Mouse (Mus musculus): ENCODE data around the gene Sox5. TPM values are rescaled to one million over a fixed set of nuclear protein-coding genes. Genes with fewer than 3 reads are reported as not detected.

The Sox5 gene
- total and polyA plus RNA-seq, 3 experiments = 0.08 to 0.47 (median 0.46) TPM

GRCm38 (mm10) chr6:144197209-144198119 lies 584.3 kb downstream of the Sox5 start:
- no peak overlapping the region for H3K4me2 ChIP-seq (ENCODE audit: insufficient read depth, low read depth, poor library complexity, severe bottlenecking)
- H3K4me3 ChIP-seq (replicated peaks in 1 of 3; ENCODE audit: low read depth in 2 of 3, low read length in 2 of 3, poor library complexity in 1 of 3) = no peak overlapping the region
- H3K27ac ChIP-seq (ENCODE audit: insufficient read depth, low read depth) = no peak overlapping the region
- dilution Hi-C loops (cut with MboI; ENCODE audit: extremely low pct_ligation_motif_present, extremely low pct_unique_long_range_greater_than_20kb, low sequenced_read_pairs) = no loop called here
- H3K27me3 ChIP-seq (replicated peaks) = no peaks in the 10 kb centered on the region
- H3K9ac ChIP-seq (ENCODE audit: insufficient read depth, low read depth) = no peak overlapping the region
- no peaks in the 10 kb centered on the region for H3K4me1 ChIP-seq (ENCODE audit: control insufficient read depth in 1 of 2, insufficient read depth in 2 of 2)
- H3K79me2 ChIP-seq (replicated peaks; ENCODE audit: control insufficient read depth, extremely low read depth, insufficient read depth, poor library complexity, severe bottlenecking) = no peaks in the 10 kb centered on the region
- in situ Hi-C loops (cut with MboI; ENCODE audit: low pct_ligation_motif_present, low pct_unique_long_range_greater_than_20kb, low sequenced_read_pairs) = no loop called here
- no peaks in the 10 kb centered on the region for H3K36me3 ChIP-seq (replicated peaks in 1 of 2; ENCODE audit: control insufficient read depth in 1 of 2, insufficient read depth in 1 of 2, low read length in 1 of 2)
- no peaks in the 10 kb centered on the region for H3K9me3 ChIP-seq (replicated peaks; ENCODE audit: low read length)
- TF ChIP-seq BHLHE40 (IDR thresholded peaks at IDR 0.05; ENCODE audit: low read depth, low read length) = no peak
- no peak for DNase-seq (ENCODE audit: extremely low read depth)

- dilution Hi-C loops (cut with MboI; ENCODE audit: extremely low pct_ligation_motif_present, extremely low pct_unique_long_range_greater_than_20kb, low sequenced_read_pairs) (no loop called here), in situ Hi-C loops (cut with MboI; ENCODE audit: low pct_ligation_motif_present, low pct_unique_long_range_greater_than_20kb, low sequenced_read_pairs) (no loop called here)
- Histone ChIP-seq H3K9ac (ENCODE audit: insufficient read depth, low read depth) (no peak overlapping the region), H3K79me2 (replicated peaks; ENCODE audit: control insufficient read depth, extremely low read depth, insufficient read depth, poor library complexity, severe bottlenecking) (no peaks in the 10 kb centered on the region), H3K9me3 (replicated peaks; ENCODE audit: low read length) (no peaks in the 10 kb centered on the region), H3K36me3 (replicated peaks in 1 of 2; ENCODE audit: control insufficient read depth in 1 of 2, insufficient read depth in 1 of 2, low read length in 1 of 2) (no peaks in the 10 kb centered on the region), H3K4me2 (ENCODE audit: insufficient read depth, low read depth, poor library complexity, severe bottlenecking) (no peak overlapping the region), H3K4me3 (replicated peaks in 1 of 3; ENCODE audit: low read depth in 2 of 3, low read length in 2 of 3, poor library complexity in 1 of 3) (no peak overlapping the region), H3K27me3 (replicated peaks) (no peaks in the 10 kb centered on the region), H3K27ac (ENCODE audit: insufficient read depth, low read depth) (no peak overlapping the region), H3K4me1 (ENCODE audit: control insufficient read depth in 1 of 2, insufficient read depth in 2 of 2) (peaks cover 0 to 2% of the 10 kb centered on the region in 2 experiments; a peak in 1 of 4 replicates)
- DNase-seq (ENCODE audit: extremely low read depth) = no peak
- TF ChIP-seq ZMIZ1 (IDR thresholded peaks at IDR 0.05; ENCODE audit: low read depth, low read length) (no peak), ETS1 (conservative IDR thresholded peaks at IDR 0.05; ENCODE audit: low read depth, low read length) (no peak), TCF12 (IDR thresholded peaks at IDR 0.05; ENCODE audit: low read depth, low read length) (no peak), MAZ (IDR thresholded peaks at IDR 0.05; ENCODE audit: low read depth, low read length) (no peak), MEF2A (IDR thresholded peaks at IDR 0.05; ENCODE audit: borderline replicate concordance, low read depth, low read length) (no peak), JUN (IDR thresholded peaks at IDR 0.05; ENCODE audit: insufficient read depth, low read depth, low read length) (no peak), IRF4 (IDR thresholded peaks at IDR 0.05; ENCODE audit: low read depth, low read length) (no peak), ZC3H11A (IDR thresholded peaks at IDR 0.05; ENCODE audit: low read depth, low read length) (no peak), KAT2A (IDR thresholded peaks at IDR 0.05; ENCODE audit: insufficient replicate concordance, low read length) (no peak), BHLHE40 (IDR thresholded peaks at IDR 0.05; ENCODE audit: low read depth, low read length) (no peak)
Observed at GRCm38 (mm10) chr6:144195934-144196333, 585.8 kb downstream of the Sox5 start.

DNA sequence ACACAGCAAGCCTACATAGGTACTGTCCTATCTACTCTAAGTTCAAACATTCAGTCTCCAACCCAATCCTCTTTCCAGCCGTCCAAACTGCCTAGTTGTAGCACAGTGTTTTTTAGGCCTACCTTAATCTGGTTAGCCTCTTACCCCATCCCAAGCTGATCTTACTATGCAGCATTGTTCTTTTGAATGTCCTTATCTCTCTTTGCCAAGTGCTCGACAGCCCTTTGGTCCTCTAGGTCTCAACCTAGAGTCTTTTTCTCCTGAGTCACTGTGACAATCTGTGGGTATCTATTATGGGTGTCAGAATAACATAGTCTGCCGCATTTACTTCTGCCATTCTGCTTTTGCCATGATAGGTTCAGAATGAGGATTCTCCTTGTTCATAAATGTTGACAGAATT lies 598.7 kb downstream of the Sox5 start:
- no peak overlapping the region for H3K4me2 ChIP-seq (ENCODE audit: insufficient read depth, low read depth, poor library complexity, severe bottlenecking)
- no peak overlapping the region for H3K4me3 ChIP-seq (replicated peaks in 1 of 3; ENCODE audit: low read depth in 2 of 3, low read length in 2 of 3, poor library complexity in 1 of 3)
- H3K27me3 ChIP-seq (replicated peaks) = no peaks in the 10 kb centered on the region
- dilution Hi-C loops (cut with MboI; ENCODE audit: extremely low pct_ligation_motif_present, extremely low pct_unique_long_range_greater_than_20kb, low sequenced_read_pairs) = no loop called here
- no peak for DNase-seq (ENCODE audit: extremely low read depth)
- H3K9ac ChIP-seq (ENCODE audit: insufficient read depth, low read depth) = no peak overlapping the region
- no peak overlapping the region for H3K27ac ChIP-seq (ENCODE audit: insufficient read depth, low read depth)
- H3K79me2 ChIP-seq (replicated peaks; ENCODE audit: control insufficient read depth, extremely low read depth, insufficient read depth, poor library complexity, severe bottlenecking) = no peaks in the 10 kb centered on the region
- in situ Hi-C loops (cut with MboI; ENCODE audit: low pct_ligation_motif_present, low pct_unique_long_range_greater_than_20kb, low sequenced_read_pairs) = no loop called here
- no peaks in the 10 kb centered on the region for H3K36me3 ChIP-seq (replicated peaks in 1 of 2; ENCODE audit: control insufficient read depth in 1 of 2, insufficient read depth in 1 of 2, low read length in 1 of 2)
- no peaks in the 10 kb centered on the region for H3K4me1 ChIP-seq (ENCODE audit: control insufficient read depth in 1 of 2, insufficient read depth in 2 of 2)
- H3K9me3 ChIP-seq (replicated peaks; ENCODE audit: low read length) = no peaks in the 10 kb centered on the region
- TF ChIP-seq ZC3H11A (IDR thresholded peaks at IDR 0.05; ENCODE audit: low read depth, low read length) (no peak), CHD2 (IDR thresholded peaks at IDR 0.05; ENCODE audit: low read length) (no peak), SMC3 (IDR thresholded peaks at IDR 0.05; ENCODE audit: low read depth, low read length) (no peak), POLR2A (IDR thresholded peaks at IDR 0.05; ENCODE audit: low read depth, low read length) (no peak), ZMIZ1 (IDR thresholded peaks at IDR 0.05; ENCODE audit: low read depth, low read length) (no peak), USF1 (IDR thresholded peaks at IDR 0.05; ENCODE audit: low read depth, low read length) (no peak), ZNF384 (IDR thresholded peaks at IDR 0.05; ENCODE audit: low read depth, low read length) (no peak), ELF1 (IDR thresholded peaks at IDR 0.05; ENCODE audit: low read depth, low read length) (no peak), JUND (conservative IDR thresholded peaks at IDR 0.05; ENCODE audit: low read depth, low read length) (no peak), ZKSCAN1 (IDR thresholded peaks at IDR 0.05; ENCODE audit: borderline replicate concordance, low read depth, low read length) (no peak), POLR2AphosphoS2 (IDR thresholded peaks at IDR 0.05; ENCODE audit: low read depth, low read length) (no peak), MAZ (IDR thresholded peaks at IDR 0.05; ENCODE audit: low read depth, low read length) (no peak), TBP (conservative IDR thresholded peaks at IDR 0.05; ENCODE audit: low read depth, low read length) (no peak), BHLHE40 (IDR thresholded peaks at IDR 0.05; ENCODE audit: low read depth, low read length) (no peak), E2F4 (IDR thresholded peaks at IDR 0.05; ENCODE audit: insufficient replicate concordance, low read depth, low read length) (no peak), PAX5 (IDR thresholded peaks at IDR 0.05; ENCODE audit: low read length) (no peak), CHD1 (IDR thresholded peaks at IDR 0.05; ENCODE audit: low read depth, low read length) (no peak), RAD21 (IDR thresholded peaks at IDR 0.05; ENCODE audit: low read depth, low read length) (no peak)

All from CH12.LX (cell line).